Mouse (Mus musculus) liver, embryonic 14.5 days (tissue): ENCODE results near the gene Iqcj.

ENCODE experiments used
- CTCF ChIP-seq: IDR thresholded peaks from 2 replicates; pipeline ENCODE4 v1.5.1; 2016; ENCODE audit warnings: antibody characterized with exemption, low read depth, control low read depth
- EP300 ChIP-seq: IDR thresholded peaks from 2 replicates; pipeline ENCODE4 v1.6.1; 2016; ENCODE audit warnings: antibody characterized with exemption, low read depth

DNA sequence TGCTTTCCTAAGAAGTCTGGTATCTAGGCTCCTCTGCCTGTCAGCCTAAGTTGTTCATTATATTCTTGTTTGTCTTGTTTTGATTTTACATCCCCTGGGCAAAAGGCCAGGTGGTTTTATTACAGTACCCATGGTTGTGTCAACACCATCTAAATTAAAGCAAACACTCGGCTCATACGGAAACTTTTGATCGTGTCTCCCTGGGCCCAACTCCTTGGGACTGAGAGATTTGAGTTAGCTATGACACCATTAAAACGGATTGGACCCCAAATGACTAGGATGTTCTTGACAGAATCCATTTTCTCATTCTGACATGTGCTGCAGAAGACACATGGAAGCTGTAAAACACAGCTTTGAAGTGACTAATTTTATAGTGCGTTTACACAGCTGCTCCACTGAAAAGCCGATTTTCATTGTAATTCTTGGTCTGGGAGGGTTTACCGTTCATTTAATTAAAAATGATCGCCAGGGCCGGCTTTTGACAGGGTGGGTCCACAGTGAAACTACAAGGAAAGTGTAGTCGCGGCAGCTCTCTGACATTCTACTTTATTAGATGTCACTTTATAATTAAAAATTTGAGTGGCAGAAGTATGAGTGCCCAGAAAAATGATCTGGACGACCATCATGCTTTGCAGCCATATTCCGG, 24.5 kb upstream of the Iqcj start:
- TF ChIP-seq EP300, result no peak
- no peak for TF ChIP-seq CTCF
